Mouse (Mus musculus): ENCODE data around the gene Gm4307.
A peak's percentile ranks its signal among the peaks of the same experiment; 100 is the strongest.
"Not testable (repeated sequence)": the region's sequence is repeated elsewhere in the genome, so short reads cannot be mapped to it uniquely, and the experiment has no call there.

Gm4307 gene

DNA sequence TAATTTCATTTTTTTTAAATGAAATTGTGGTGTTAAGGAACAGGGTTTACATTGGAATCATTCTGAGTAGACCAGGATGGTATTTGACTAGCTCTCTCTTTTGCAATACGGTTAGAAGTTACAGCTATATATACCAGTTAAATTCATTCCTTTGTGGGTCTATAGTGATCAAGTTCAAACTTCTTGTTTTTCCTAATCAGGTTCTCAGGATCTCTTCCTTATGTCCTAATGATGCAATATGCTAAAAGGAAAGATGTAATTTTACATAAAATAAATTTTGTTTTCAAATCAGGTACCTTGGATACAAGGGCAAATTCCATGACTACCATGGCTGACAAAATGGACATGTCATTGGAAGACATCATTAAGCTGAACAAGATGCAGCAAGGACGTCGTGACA lies at the start of gene Gm4307:
Gm4307 (plus strand) TSS at position 301 of the 400 bp plus-strand sequence.
- DNase-seq (ENCODE audit: low spot score): not testable (repeated sequence)

DNA sequence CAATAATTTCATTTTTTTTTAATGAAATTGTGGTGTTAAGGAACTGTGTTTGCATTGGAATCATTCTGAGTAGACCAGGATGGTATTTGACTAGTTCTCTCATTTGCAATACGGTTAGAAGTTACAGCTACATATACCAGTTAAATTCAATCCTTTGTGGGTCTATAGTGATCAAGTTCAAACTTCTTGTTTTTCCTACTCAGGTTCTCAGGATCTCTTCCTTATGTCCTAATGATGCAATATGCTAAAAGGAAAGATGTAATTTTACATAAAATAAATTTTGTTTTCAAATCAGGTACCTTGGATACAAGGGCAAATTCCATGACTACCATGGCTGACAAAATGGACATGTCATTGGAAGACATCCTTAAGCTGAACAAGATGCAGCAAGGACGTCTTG lies 25.8 kb upstream of the Gm4307 start, which contains the start of gene Gm4301:
Gm4301 (plus strand) TSS at position 301 of the 400 bp plus-strand sequence.
- DNase-seq (ENCODE audit: low spot score): not testable (repeated sequence)

DNA sequence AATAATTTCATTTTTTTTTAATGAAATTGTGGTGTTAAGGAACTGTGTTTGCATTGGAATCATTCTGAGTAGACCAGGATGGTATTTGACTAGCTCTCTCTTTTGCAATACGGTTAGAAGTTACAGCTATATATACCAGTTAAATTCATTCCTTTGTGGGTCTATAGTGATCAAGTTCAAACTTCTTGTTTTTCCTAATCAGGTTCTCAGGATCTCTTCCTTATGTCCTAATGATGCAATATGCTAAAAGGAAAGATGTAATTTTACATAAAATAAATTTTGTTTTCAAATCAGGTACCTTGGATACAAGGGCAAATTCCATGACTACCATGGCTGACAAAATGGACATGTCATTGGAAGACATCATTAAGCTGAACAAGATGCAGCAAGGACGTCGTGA lies 20.6 kb upstream of the Gm4307 start, which contains the start of gene Gm4302:
Gm4302 (plus strand) TSS at position 301 of the 400 bp plus-strand sequence.
- not testable (repeated sequence) for DNase-seq (ENCODE audit: low spot score)

DNA sequence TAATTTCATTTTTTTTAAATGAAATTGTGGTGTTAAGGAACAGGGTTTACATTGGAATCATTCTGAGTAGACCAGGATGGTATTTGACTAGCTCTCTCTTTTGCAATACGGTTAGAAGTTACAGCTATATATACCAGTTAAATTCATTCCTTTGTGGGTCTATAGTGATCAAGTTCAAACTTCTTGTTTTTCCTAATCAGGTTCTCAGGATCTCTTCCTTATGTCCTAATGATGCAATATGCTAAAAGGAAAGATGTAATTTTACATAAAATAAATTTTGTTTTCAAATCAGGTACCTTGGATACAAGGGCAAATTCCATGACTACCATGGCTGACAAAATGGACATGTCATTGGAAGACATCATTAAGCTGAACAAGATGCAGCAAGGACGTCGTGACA lies 15.5 kb upstream of the Gm4307 start, which contains the start of gene Gm4303:
Gm4303 (plus strand) TSS at position 301 of the 400 bp plus-strand sequence.
- DNase-seq (ENCODE audit: low spot score): not testable (repeated sequence)

- not testable (repeated sequence) for DNase-seq (ENCODE audit: low spot score)
These were observed 10.3 kb upstream of the Gm4307 start, which contains the start of gene Gm4305 for GRCm38 (mm10) chr10:100350793-100351192. TSS of gene Gm4305 (plus strand) at chr10:100351093.

DNA sequence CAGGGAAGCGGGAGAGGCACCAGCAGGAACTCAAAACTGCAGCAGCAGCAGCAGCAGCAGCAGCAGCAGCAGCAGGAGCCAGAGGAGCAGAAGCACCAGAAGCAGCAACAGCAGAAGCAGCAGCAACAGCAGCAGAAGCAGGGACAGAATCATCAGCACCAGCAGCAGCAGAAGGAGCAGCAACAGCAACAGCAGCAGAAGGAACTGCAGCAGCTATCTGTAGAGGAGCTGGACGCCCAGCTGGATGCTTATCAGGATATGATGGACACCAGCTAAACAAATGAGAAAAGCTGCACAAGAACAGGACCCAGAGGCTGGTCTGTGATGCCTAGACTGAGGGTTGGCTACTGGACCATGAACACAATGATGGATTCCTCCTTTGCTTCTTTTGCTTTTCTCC lies 4.3 kb upstream of the Gm4307 start:
- peak; percentile 7 for DNase-seq (ENCODE audit: low spot score)

DNA sequence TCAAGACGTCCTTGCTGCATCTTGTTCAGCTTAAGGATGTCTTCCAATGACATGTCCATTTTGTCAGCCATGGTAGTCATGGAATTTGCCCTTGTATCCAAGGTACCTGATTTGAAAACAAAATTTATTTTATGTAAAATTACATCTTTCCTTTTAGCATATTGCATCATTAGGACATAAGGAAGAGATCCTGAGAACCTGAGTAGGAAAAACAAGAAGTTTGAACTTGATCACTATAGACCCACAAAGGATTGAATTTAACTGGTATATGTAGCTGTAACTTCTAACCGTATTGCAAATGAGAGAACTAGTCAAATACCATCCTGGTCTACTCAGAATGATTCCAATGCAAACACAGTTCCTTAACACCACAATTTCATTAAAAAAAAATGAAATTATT lies 21.3 kb downstream of the Gm4307 start, which contains the start of gene Gm4312:
Gm4312 (minus strand) TSS at position 101 of the 400 bp plus-strand sequence.
- not testable (repeated sequence) for DNase-seq (ENCODE audit: low spot score)

DNA sequence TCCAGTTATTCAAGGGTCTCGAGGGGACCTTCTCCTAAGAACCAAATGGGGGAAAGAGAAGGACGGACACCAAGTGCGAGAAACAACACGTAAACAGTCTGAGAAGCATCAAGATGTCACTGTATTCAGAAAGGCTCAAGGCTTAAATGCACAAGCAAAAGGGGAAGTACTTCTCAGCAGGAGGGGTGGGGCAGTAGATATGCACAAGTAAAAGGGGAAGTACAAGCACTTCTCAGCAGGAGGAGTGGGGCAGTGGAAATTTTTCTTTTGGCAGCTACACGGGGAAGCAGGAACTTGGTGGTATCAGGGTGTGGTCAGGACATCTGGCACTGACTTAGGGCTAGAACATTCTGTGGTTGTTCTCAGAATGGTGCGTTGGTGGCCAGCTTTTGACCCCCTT lies 41.2 kb downstream of the Gm4307 start:
- not testable (repeated sequence) for DNase-seq (ENCODE audit: low spot score)
